Mouse (Mus musculus) G1E (cell line): ENCODE measurements around the gene Colec11.

Source experiments
- CTCF ChIP-seq: IDR thresholded peaks from 2 replicates; pipeline ENCODE4 v1.5.1; 2012; ENCODE audit warnings: low read depth, low read length, inconsistent platforms, mixed read lengths
- GATA1 ChIP-seq: IDR thresholded peaks from 2 replicates; pipeline ENCODE4 v1.6.1; 2012; ENCODE audit warnings: borderline replicate concordance, low read length, inconsistent platforms, mixed read lengths
- POLR2AphosphoS5 ChIP-seq: IDR thresholded peaks from 2 replicates; pipeline ENCODE4 v1.6.1; 2012; ENCODE audit warnings: low read depth, low read length, inconsistent platforms; ENCODE audit not compliant: insufficient replicate concordance
- TAL1 ChIP-seq: conservative IDR thresholded peaks from 2 replicates; pipeline ENCODE4 v1.6.1; 2012; ENCODE audit warnings: low read depth, low read length, inconsistent platforms, mixed read lengths

- TF ChIP-seq GATA1 = no peak
- TF ChIP-seq CTCF = no peak
- no peak for TF ChIP-seq TAL1
- TF ChIP-seq POLR2AphosphoS5 = no peak
Measured at GRCm38 (mm10) chr12:28603494-28603893, 19.7 kb downstream of the Colec11 start.
